Mouse (Mus musculus) embryonic stem cell, embryonic (primary cell): Measurements from ENCODE around the gene Tmem119.

Experiments used
- CTCF ChIA-PET, 4 experiments: fragments of 300-600 bp in 2 of 4; fragments of 350-600 bp in 2 of 4; sonication (Branson Sonifier 250); formaldehyde crosslinking; loops; one replicate each; lab custom pipeline; 2022; ENCODE audit warnings: inconsistent platforms in 2 of 4; lab: Charles Lee
- POLR2A ChIA-PET, 4 experiments: fragments of 300-600 bp in 2 of 4; fragments of 350-600 bp in 2 of 4; sonication (Branson Sonifier 250); formaldehyde crosslinking; loops; one replicate each; lab custom pipeline; 2022; ENCODE audit warnings: antibody characterized with exemption in 4 of 4, inconsistent platforms in 1 of 4; lab: Charles Lee

Gene Tmem119

GRCm38 (mm10) chr5:113771213-113772162, 28.8 kb downstream of the Tmem119 start:
- POLR2A ChIA-PET: interaction anchor here (0.6 to 4.7 kb wide), 42 partner anchors 8 to 825 kb away, joined by 3 to 37 read pairs (median 4); partner anchors contain the start of genes Ficd (in 2 of the 4), Coro1c (in 1 of the 4) and Tmem119 (in 1 of the 4)

GRCm38 (mm10) chr5:113768806-113769205, 31.5 kb downstream of the Tmem119 start:
- POLR2A ChIA-PET: interaction anchor here in 2 of 4 experiments (0.8 to 1.6 kb wide), 3 partner anchors 30 to 348 kb away, joined by 3 read pairs; no protein-coding TSS in a partner anchor
- CTCF ChIA-PET: interaction anchor here in 1 of 4 experiments (0.6 kb wide), 1 partner anchor 297 kb away, joined by 6 read pairs; no protein-coding TSS in a partner anchor

More at GRCm38 (mm10) chr5:113771213-113772162, 28.8 kb downstream of the Tmem119 start:
- CTCF ChIA-PET: interaction anchor here (0.6 to 6.7 kb wide), 8 partner anchors 24 to 305 kb away, joined by 3 to 113 read pairs (median 9); partner anchors contain the start of gene 1700069L16Rik (in 1 of the 4)

- ChIA-PET CTCF (interaction anchor here in 1 of 4 experiments (0.6 kb wide), 1 partner anchor 592 kb away, joined by 3 read pairs; no protein-coding TSS in a partner anchor), POLR2A (interaction anchor here in 1 of 4 experiments (0.9 to 1.6 kb wide), 4 partner anchors 16 to 28 kb away, joined by 3 to 5 read pairs (median 4); no protein-coding TSS in a partner anchor)
Observed at GRCm38 (mm10) chr5:113765641-113766526, 34.4 kb downstream of the Tmem119 start.

GRCm38 (mm10) chr5:113764426-113764825, 35.9 kb downstream of the Tmem119 start:
- CTCF ChIA-PET: interaction anchor here in 3 of 4 experiments (0.6 to 2.9 kb wide), 9 partner anchors 9 to 590 kb away, joined by 3 to 10 read pairs (median 4); partner anchors contain the start of genes 1700069L16Rik (in 1 of the 3), Iscu (in 1 of the 3) and Sart3 (in 1 of the 3)
- POLR2A ChIA-PET: interaction anchor here in 3 of 4 experiments (0.5 to 3.4 kb wide), 17 partner anchors 8 to 441 kb away, joined by 3 to 30 read pairs (median 4); partner anchors contain the start of genes Iscu (in 2 of the 3), Sart3 (in 2 of the 3), Ficd (in 1 of the 3) and Tmem119 (in 1 of the 3)

- CTCF ChIA-PET: interaction anchor here in 2 of 4 experiments (1.0 to 2.9 kb wide), 4 partner anchors 12 to 26 kb away, joined by 3 to 10 read pairs (median 4); partner anchors contain the start of genes Ficd (in 1 of the 2), Iscu (in 1 of the 2) and Sart3 (in 1 of the 2)
- POLR2A ChIA-PET: interaction anchor here in 2 of 4 experiments (1.3 to 3.4 kb wide), 3 partner anchors 10 to 12 kb away, joined by 3 to 30 read pairs (median 6); partner anchors contain the start of genes Iscu (in 1 of the 2) and Sart3 (in 1 of the 2)
Observed at GRCm38 (mm10) chr5:113761585-113761984, 38.7 kb downstream of the Tmem119 start.

- POLR2A ChIA-PET: interaction anchor here in 2 of 4 experiments (0.7 to 2.4 kb wide), 7 partner anchors 8 to 190 kb away, joined by 3 to 11 read pairs (median 3); partner anchors contain the start of genes Iscu (in 1 of the 2) and Sart3 (in 1 of the 2)
Observed at GRCm38 (mm10) chr5:113755347-113756030, 44.8 kb downstream of the Tmem119 start.

GRCm38 (mm10) chr5:113751521-113752157, 48.7 kb downstream of the Tmem119 start:
- CTCF ChIA-PET: interaction anchor here in 3 of 4 experiments (0.6 to 1.4 kb wide), 5 partner anchors 22 to 390 kb away, joined by 3 to 6 read pairs (median 4); partner anchors contain the start of gene 1700069L16Rik (in 1 of the 3)
- POLR2A ChIA-PET: interaction anchor here in 2 of 4 experiments (0.9 to 2.7 kb wide), 8 partner anchors 9 to 165 kb away, joined by 3 to 7 read pairs (median 4); partner anchors contain the start of gene Ficd (in 1 of the 2)

More at GRCm38 (mm10) chr5:113755347-113756030, 44.8 kb downstream of the Tmem119 start:
- CTCF ChIA-PET: interaction anchor here in 1 of 4 experiments (0.7 kb wide), 1 partner anchor 375 kb away, joined by 3 read pairs; no protein-coding TSS in a partner anchor

- ChIA-PET POLR2A (interaction anchor here (0.5 to 3.8 kb wide), 13 partner anchors 9 to 441 kb away, joined by 3 to 27 read pairs (median 3); partner anchors contain the start of genes Sart3 (in 2 of the 4), Ficd (in 1 of the 4) and Iscu (in 1 of the 4)), CTCF (interaction anchor here in 3 of 4 experiments (0.7 to 1.6 kb wide), 6 partner anchors 18 to 435 kb away, joined by 3 to 4 read pairs (median 3); no protein-coding TSS in a partner anchor)
Observed at GRCm38 (mm10) chr5:113748556-113749331, 51.6 kb downstream of the Tmem119 start.

- CTCF ChIA-PET: interaction anchor here (0.6 to 1.9 kb wide), 22 partner anchors 11 to 434 kb away, joined by 3 to 8 read pairs (median 3); partner anchors contain the start of gene Ficd (in 1 of the 4)
- POLR2A ChIA-PET: interaction anchor here in 3 of 4 experiments (0.6 to 3.8 kb wide), 12 partner anchors 8 to 434 kb away, joined by 3 to 27 read pairs (median 3); partner anchors contain the start of genes Ficd (in 2 of the 3) and Iscu (in 1 of the 3)
Observed at GRCm38 (mm10) chr5:113747629-113748028, 52.7 kb downstream of the Tmem119 start.
